ENCODE assay signal across 9 mouse cellular contexts in the genomic region with DNA sequence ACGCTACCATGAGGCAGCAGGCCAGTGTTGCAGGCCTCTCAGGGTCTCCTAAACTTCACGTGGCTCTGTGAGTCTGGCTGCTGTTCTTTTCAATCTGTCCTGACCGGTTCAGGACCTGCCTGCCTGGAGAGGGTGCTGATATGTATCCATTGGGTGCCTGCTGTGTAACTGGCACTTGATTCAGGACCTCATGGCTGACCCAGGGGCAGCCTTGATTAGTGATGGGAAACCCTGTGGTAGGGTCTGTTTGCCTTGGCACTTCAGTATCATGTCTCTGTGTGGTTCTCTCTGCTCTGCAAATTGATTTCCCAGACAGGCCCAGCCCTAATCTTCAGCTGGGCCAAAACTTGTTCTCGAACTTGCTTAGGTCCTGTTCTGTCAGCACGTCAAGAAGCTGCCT. TPM values are rescaled to one million over a fixed set of nuclear protein-coding genes. Genes with fewer than 3 reads are reported as not detected.
A peak's percentile ranks its signal among the peaks of the same experiment; 100 is the strongest.
DNase-seq lines count a peak whose midpoint lies in the region; ATAC-seq and TF ChIP-seq lines count a peak whose summit lies in the region.
"Had no signal": no experiment of that assay in that cellular context is flagged by ENCODE, and none has a peak within 500 bp of the region (broad histone marks: within the 10 kb centered on the region; RNA-seq: fewer than 3 reads in every experiment).

No protein-coding gene starts in this region.

- H3K79me2 ChIP-seq in liver, adult 2 months (ENCODE audit: control insufficient read depth, insufficient read depth, low read length), result peaks cover 92% of the 10 kb centered on the region

- H3K4me2 ChIP-seq in hindbrain, embryonic 14.5 days (replicated peaks), result no peak overlapping the region
- no peak overlapping the region for H3K4me2 ChIP-seq in stomach, embryonic 15.5 days

- TF ChIP-seq POLR2A in liver, adult 2 months (IDR thresholded peaks at IDR 0.05; ENCODE audit: extremely low read depth, insufficient read depth, low read length), result no peak

- 7% methylated on average over 5 of the region's 5 CpGs for WGBS in liver, adult 2 months
- 45% methylated on average over 5 of the region's 5 CpGs for WGBS in hindbrain, embryonic 14.5 days
- WGBS in stomach, embryonic 15.5 days, result 67% methylated on average over 5 of the region's 5 CpGs

- peak overlapping the region; percentile 41; the same call in 1 of the 2 replicates for H3K4me3 ChIP-seq in liver, adult 2 months (ENCODE audit: insufficient read depth, low read depth, low read length)
- H3K4me3 ChIP-seq in hindbrain, embryonic 14.5 days (replicated peaks; ENCODE audit: low read length), result no peak overlapping the region
- H3K4me3 ChIP-seq in stomach, embryonic 15.5 days (replicated peaks), result no peak overlapping the region

- TF ChIP-seq CTCF in liver, adult 2 months (IDR thresholded peaks at IDR 0.05; ENCODE audit: low read depth, low read length), result no peak

- H3K9me3 ChIP-seq in hindbrain, embryonic 14.5 days (ENCODE audit: control insufficient read depth, low read length), result no peaks in the 10 kb centered on the region
- H3K9me3 ChIP-seq in stomach, embryonic 15.5 days, result no peaks in the 10 kb centered on the region

- no peak for ATAC-seq in hindbrain, embryonic 14.5 days (ENCODE audit: low FRiP score)
- no peak for ATAC-seq in stomach, embryonic 15.5 days (ENCODE audit: insufficient read depth, low FRiP score, low read depth)

- H3K9ac ChIP-seq in liver, adult 2 months (ENCODE audit: low read depth, low read length), result peak overlapping the region; percentile 94
- peak overlapping the region; percentile 0; the same call in 1 of the 2 replicates for H3K9ac ChIP-seq in hindbrain, embryonic 14.5 days
- no peak overlapping the region for H3K9ac ChIP-seq in stomach, embryonic 15.5 days

- H3K4me1 ChIP-seq in liver, adult 2 months (ENCODE audit: control insufficient read depth, insufficient read depth, low read length), result peaks cover 65% of the 10 kb centered on the region
- peaks cover 65% of the 10 kb centered on the region for H3K4me1 ChIP-seq in hindbrain, embryonic 14.5 days (replicated peaks; ENCODE audit: control insufficient read depth, insufficient read depth, low read length)
- H3K4me1 ChIP-seq in stomach, embryonic 15.5 days, result peaks cover 80% of the 10 kb centered on the region

- peak overlapping the region; percentile 97 for H3K27ac ChIP-seq in liver, adult 2 months (replicated peaks; ENCODE audit: insufficient read depth, low read depth, low read length)
- peak overlapping the region; percentile 18 for H3K27ac ChIP-seq in hindbrain, embryonic 14.5 days
- H3K27ac ChIP-seq in stomach, embryonic 15.5 days, result peak overlapping the region; percentile 32; the same call in 1 of the 2 replicates

- DNase-seq in gastrocnemius, postnatal 14 days, result peak; percentile 2
- DNase-seq in gastrocnemius, postnatal 25 days, result no peak
- peak; percentile 96 for DNase-seq in liver, adult 2 months (ENCODE audit: extremely low read depth, low read depth, low spot score)
- DNase-seq in liver, result no peak
- DNase-seq in hindbrain, embryonic 14.5 days (ENCODE audit: low spot score), result no peak
- DNase-seq in frontal cortex, postnatal 25 days (ENCODE audit: low spot score in 2 of 2), result no peak
- DNase-seq: kidney, adult 18-20 months; thymus, postnatal 25 days had no signal

- no peaks in the 10 kb centered on the region for H3K27me3 ChIP-seq in liver, adult 2 months (ENCODE audit: control insufficient read depth, insufficient read depth, low read length)
- no peaks in the 10 kb centered on the region for H3K27me3 ChIP-seq in hindbrain, embryonic 14.5 days (ENCODE audit: control insufficient read depth, insufficient read depth, low read length)
- H3K27me3 ChIP-seq in stomach, embryonic 15.5 days (replicated peaks), result no peaks in the 10 kb centered on the region

- no peaks in the 10 kb centered on the region for H3K36me3 ChIP-seq in liver, adult 2 months (ENCODE audit: control insufficient read depth, insufficient read depth, low read length)
- H3K36me3 ChIP-seq in hindbrain, embryonic 14.5 days (replicated peaks; ENCODE audit: control insufficient read depth, insufficient read depth), result no peaks in the 10 kb centered on the region
- no peaks in the 10 kb centered on the region for H3K36me3 ChIP-seq in stomach, embryonic 15.5 days

- intact Hi-C loops in gastrocnemius, postnatal 14 days (cut with DNase I; ENCODE audit: low total_unique reads), result no loop called here

RNA-seq across cellular contexts. Expression of gene Rxra, which starts 5.9 kb away (rescaled TPM):
- total RNA-seq in gastrocnemius, postnatal 14 days (2021), result 10 to 100 TPM; 48.4 to 53.6 TPM
- total RNA-seq in gastrocnemius, postnatal 25 days (2021), result 10 to 100 TPM; 70.1 to 81.3 TPM
- 108 and 124 TPM in 2 replicates for total RNA-seq in liver, adult 2 months (2014; rRNA removed)
- 303 and 313 TPM in 2 replicates for polyA plus RNA-seq in liver, adult 2 months (2012; rRNA removed)
- polyA plus RNA-seq in hindbrain, embryonic 14.5 days (2014; fragmentation: Nextera tagmentation; extraction: Ambion mirVana), result 2.4 and 2.7 TPM in 2 replicates
- 12.4 and 13.0 TPM in 2 replicates for polyA plus RNA-seq in stomach, embryonic 15.5 days (2015; fragmentation: Nextera tagmentation; extraction: Ambion mirVana)

Comparison
In these comparisons a context has a peak if more than half of its experiments do, and no peak if none do; other contexts are left out.
1. DNase-seq: peak in gastrocnemius, postnatal 14 days (single experiment) and liver, adult 2 months (single experiment); none in gastrocnemius, postnatal 25 days (single experiment), liver (single experiment), hindbrain, embryonic 14.5 days (single experiment) and frontal cortex, postnatal 25 days (0 of 2).
2. H3K27ac ChIP-seq: peak in every context shown above with its lines; median percentile 97 in liver, adult 2 months; 32 in stomach, embryonic 15.5 days; 18 in hindbrain, embryonic 14.5 days.